Mouse (Mus musculus) embryonic facial prominence, embryonic 11.5 days (tissue): ENCODE results near the gene Vwa5b2. TPM values are rescaled to one million over a fixed set of nuclear protein-coding genes. Genes with fewer than 3 reads are reported as not detected.

Experiments
- ATAC-seq: fragments of 200-750 bp; cut with Nextera tagmentation; replicated peaks from 2 replicates; pipeline ENCODE4 v1.8.0; 2017; ENCODE audit warnings: low read depth; ENCODE audit not compliant: insufficient number of reproducible peaks, low FRiP score, low TSS enrichment
- DNase-seq: peaks from one replicate; pipeline ENCODE4 v3.0.0-alpha.2; 2015; ENCODE audit warnings: low spot score
- H3K27ac ChIP-seq: fragments of 300-500 bp; sonication (generic); replicated peaks from 2 replicates; pipeline ENCODE4 v1.5.1; 2014; ENCODE audit warnings: mild to moderate bottlenecking, low read depth, low read length, control low read depth
- H3K27me3 ChIP-seq: fragments of 300-500 bp; sonication (generic); 2 replicates; pipeline ENCODE4 v1.6.1; 2014; ENCODE audit warnings: mild to moderate bottlenecking, low read length, moderate library complexity, mixed read lengths; ENCODE audit not compliant: control insufficient read depth, insufficient read depth
- H3K36me3 ChIP-seq: fragments of 300-500 bp; sonication (generic); replicated peaks from 2 replicates; pipeline ENCODE4 v1.6.1; 2014; ENCODE audit warnings: low read depth, mild to moderate bottlenecking, low read length, moderate library complexity, mixed read lengths; ENCODE audit not compliant: control insufficient read depth, insufficient read depth
- H3K4me1 ChIP-seq: fragments of 300-500 bp; sonication (generic); 2 replicates; pipeline ENCODE4 v1.6.1; 2014; ENCODE audit warnings: low read length, mixed read lengths; ENCODE audit not compliant: control insufficient read depth, insufficient read depth
- H3K4me2 ChIP-seq: fragments of 300-500 bp; sonication (generic); 2 replicates; pipeline ENCODE4 v1.6.1; 2014; ENCODE audit warnings: low read depth, mild to moderate bottlenecking, control low read depth, low read length, moderate library complexity
- H3K4me3 ChIP-seq: fragments of 300-500 bp; sonication (generic); 2 replicates; pipeline ENCODE4 v1.5.1; 2014; ENCODE audit warnings: low read depth, low read length, control low read depth
- H3K9ac ChIP-seq: fragments of 300-500 bp; sonication (generic); replicated peaks from 2 replicates; pipeline ENCODE4 v1.6.1; 2014; ENCODE audit warnings: mild to moderate bottlenecking, control low read depth, low read length
- H3K9me3 ChIP-seq: fragments of 300-500 bp; sonication (generic); replicated peaks from 2 replicates; pipeline ENCODE4 v1.6.1; 2016; ENCODE audit warnings: mild to moderate bottlenecking, low read length, inconsistent platforms, mixed read lengths; ENCODE audit not compliant: control insufficient read depth
- WGBS: fragments of 180-500 bp; shearing (Covaris S2); extraction: QIAGEN DNeasy Blood & Tissue Kit; methylation state at CpG from one replicate; pipeline ENCODE4 v1.1.7; 2014; 5-methylcytosine and 5-hydroxymethylcytosine counted together
- polyA plus RNA-seq: library from polyadenylated mRNA; unstranded; fragments of >200 nt; fragmentation: Nextera tagmentation; extraction: Ambion mirVana; gene quantifications from 2 replicates; pipeline ENCODE4 v1.2.1, GENCODE M21; 2014

Gene Vwa5b2
- polyA plus RNA-seq, 1 experiment from 2014 or later: 1.4 TPM

DNA sequence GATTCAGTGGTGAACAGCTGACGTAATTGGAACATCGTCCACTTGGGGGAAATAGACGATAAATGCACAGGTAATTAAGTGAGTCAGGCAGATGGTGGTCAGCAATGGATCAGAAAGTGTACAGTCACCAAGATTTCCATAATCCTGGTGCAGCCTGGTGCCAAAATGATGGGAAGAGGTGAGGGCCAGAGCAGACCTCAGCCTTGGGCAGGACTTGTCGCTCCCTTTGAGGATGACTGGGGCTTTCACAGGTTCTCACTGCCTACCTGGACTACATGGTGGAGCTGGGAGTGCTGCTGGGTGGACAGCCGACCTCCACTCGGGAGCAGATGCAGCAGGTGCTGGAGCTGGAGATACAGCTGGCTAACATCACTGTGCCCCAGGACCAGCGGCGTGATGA, 48.1 kb downstream of the Vwa5b2 start:
- no peaks in the 10 kb centered on the region for H3K27me3 ChIP-seq
- 75% methylated on average over 8 of the region's 8 CpGs for WGBS
- H3K36me3 ChIP-seq: no peaks in the 10 kb centered on the region
- H3K4me2 ChIP-seq: no peak overlapping the region
- no peak for ATAC-seq
- H3K9ac ChIP-seq: no peak overlapping the region
- H3K4me3 ChIP-seq: no peak overlapping the region
- DNase-seq: no peak
- no peaks in the 10 kb centered on the region for H3K4me1 ChIP-seq
- no peak overlapping the region for H3K27ac ChIP-seq
- H3K9me3 ChIP-seq: no peaks in the 10 kb centered on the region

DNA sequence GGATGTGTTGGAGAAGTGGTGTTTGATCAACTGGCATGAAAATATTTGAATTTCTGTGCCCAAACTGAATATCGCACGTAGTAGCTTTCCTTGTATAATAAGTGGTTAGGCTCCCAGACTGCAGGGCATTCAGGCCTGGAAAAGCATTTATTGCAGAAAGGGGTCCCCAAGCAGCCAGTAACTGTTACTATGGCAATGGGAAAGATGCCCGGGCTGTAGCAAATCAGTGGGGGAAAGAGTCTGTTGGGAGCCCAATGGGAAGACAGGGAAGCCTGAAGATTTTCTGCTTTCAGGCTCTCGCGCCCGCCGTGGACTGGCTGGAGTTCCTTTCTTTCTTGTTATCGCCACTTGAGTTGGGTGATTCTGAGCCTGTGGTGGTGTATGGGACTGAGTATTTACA, 49.1 kb downstream of the Vwa5b2 start:
- H3K27me3 ChIP-seq: no peaks in the 10 kb centered on the region
- H3K4me2 ChIP-seq: no peak overlapping the region
- H3K9me3 ChIP-seq: no peaks in the 10 kb centered on the region
- H3K4me1 ChIP-seq: no peaks in the 10 kb centered on the region
- H3K27ac ChIP-seq: no peak overlapping the region
- no peaks in the 10 kb centered on the region for H3K36me3 ChIP-seq
- H3K9ac ChIP-seq: no peak overlapping the region
- H3K4me3 ChIP-seq: no peak overlapping the region
- ATAC-seq (no peak), DNase-seq (no peak)
- 87% methylated on average over 8 of the region's 8 CpGs for WGBS

DNA sequence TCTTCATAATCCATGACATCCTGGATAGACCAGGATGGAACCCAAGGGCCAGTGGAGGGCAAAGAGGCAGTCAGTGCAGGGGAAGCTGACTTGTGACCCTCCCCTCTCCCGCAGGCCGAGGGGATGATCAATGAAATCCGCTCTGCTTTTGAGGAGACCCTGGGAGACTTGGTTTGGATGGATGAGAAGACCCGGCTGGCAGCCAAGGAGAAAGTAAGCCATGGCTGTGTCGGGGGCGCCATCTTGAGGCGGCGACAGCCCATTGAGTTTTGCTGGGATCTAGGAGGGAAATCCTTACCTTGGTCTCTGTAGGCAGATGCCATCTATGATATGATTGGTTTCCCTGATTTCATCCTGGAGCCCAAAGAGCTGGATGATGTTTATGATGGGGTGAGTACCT, 52.9 kb downstream of the Vwa5b2 start:
- WGBS: 3% methylated on average over 8 of the region's 8 CpGs
- H3K27ac ChIP-seq: no peak overlapping the region
- no peak; the same call in 1 of the 2 replicates for ATAC-seq

GRCm38 (mm10) chr16:20643911-20644310, 54.6 kb downstream of the Vwa5b2 start:
- Histone ChIP-seq H3K9me3 (no peaks in the 10 kb centered on the region), H3K4me3 (no peak overlapping the region), H3K9ac (no peak overlapping the region), H3K4me2 (no peak overlapping the region), H3K27ac (no peak overlapping the region), H3K4me1 (no peaks in the 10 kb centered on the region), H3K36me3 (no peaks in the 10 kb centered on the region), H3K27me3 (no peaks in the 10 kb centered on the region)
- 84% methylated on average over 7 of the region's 7 CpGs for WGBS
- DNase-seq: no peak
- no peak for ATAC-seq

More for the DNA sequence above, 52.9 kb downstream of the Vwa5b2 start:
- no peaks in the 10 kb centered on the region for H3K4me1 ChIP-seq
- no peaks in the 10 kb centered on the region for H3K27me3 ChIP-seq
- H3K4me2 ChIP-seq: no peak overlapping the region
- no peaks in the 10 kb centered on the region for H3K9me3 ChIP-seq
- DNase-seq: peak; percentile 80
- no peak overlapping the region for H3K4me3 ChIP-seq
- no peak overlapping the region for H3K9ac ChIP-seq
- no peaks in the 10 kb centered on the region for H3K36me3 ChIP-seq

- Histone ChIP-seq H3K27me3 (no peaks in the 10 kb centered on the region), H3K4me2 (peak within 1 kb of the TSS; percentile 76), H3K4me1 (no peaks in the 10 kb centered on the region; the same call in 1 of the 2 replicates), H3K9me3 (no peaks in the 10 kb centered on the region), H3K27ac (peak within 1 kb of the TSS; percentile 38; the same call in 1 of the 2 replicates), H3K9ac (peak within 1 kb of the TSS; percentile 84), H3K36me3 (peaks cover 2% of the 10 kb centered on the region; the same call in 1 of the 2 replicates), H3K4me3 (peak within 1 kb of the TSS; percentile 94)
- DNase-seq: peak; percentile 96
- 2% methylated on average over 46 of the region's 46 CpGs for WGBS
- ATAC-seq: peak; percentile 96
Measured at GRCm38 (mm10) chr16:20651076-20651946, 62.0 kb downstream of the Vwa5b2 start, which contains the start of gene Psmd2. Psmd2 (plus strand) TSS chr16:20651652.

GRCm38 (mm10) chr16:20651947-20652310, 62.7 kb downstream of the Vwa5b2 start:
- Histone ChIP-seq H3K4me3 (peak overlapping the region; percentile 94), H3K27me3 (no peaks in the 10 kb centered on the region), H3K4me1 (no peaks in the 10 kb centered on the region; the same call in 1 of the 2 replicates), H3K9me3 (no peaks in the 10 kb centered on the region), H3K27ac (no peak overlapping the region), H3K9ac (peak overlapping the region; percentile 84), H3K36me3 (peaks cover 2% of the 10 kb centered on the region), H3K4me2 (peak overlapping the region; percentile 76)
- DNase-seq (no peak), ATAC-seq (no peak; the same call in 1 of the 2 replicates)
- WGBS: 12% methylated on average over 12 of the region's 12 CpGs

- Histone ChIP-seq H3K27me3 (no peaks in the 10 kb centered on the region), H3K27ac (no peak overlapping the region), H3K36me3 (peaks cover 2% of the 10 kb centered on the region), H3K4me1 (no peaks in the 10 kb centered on the region; the same call in 1 of the 2 replicates), H3K4me3 (no peak overlapping the region), H3K9me3 (no peaks in the 10 kb centered on the region), H3K9ac (no peak overlapping the region), H3K4me2 (no peak overlapping the region)
- no peak for DNase-seq
- 59% methylated on average over 2 of the region's 2 CpGs for WGBS
- no peak for ATAC-seq
Measured at GRCm38 (mm10) chr16:20653315-20653714, 64.0 kb downstream of the Vwa5b2 start.
